Mouse (Mus musculus) cerebellum, adult 18-20 months (tissue): ENCODE measurements around the gene Plcd4.

ENCODE experiments used
- DNase-seq, 2 experiments: peaks; one replicate each; pipeline ENCODE4 v3.0.0; 2021

Gene Plcd4

DNA sequence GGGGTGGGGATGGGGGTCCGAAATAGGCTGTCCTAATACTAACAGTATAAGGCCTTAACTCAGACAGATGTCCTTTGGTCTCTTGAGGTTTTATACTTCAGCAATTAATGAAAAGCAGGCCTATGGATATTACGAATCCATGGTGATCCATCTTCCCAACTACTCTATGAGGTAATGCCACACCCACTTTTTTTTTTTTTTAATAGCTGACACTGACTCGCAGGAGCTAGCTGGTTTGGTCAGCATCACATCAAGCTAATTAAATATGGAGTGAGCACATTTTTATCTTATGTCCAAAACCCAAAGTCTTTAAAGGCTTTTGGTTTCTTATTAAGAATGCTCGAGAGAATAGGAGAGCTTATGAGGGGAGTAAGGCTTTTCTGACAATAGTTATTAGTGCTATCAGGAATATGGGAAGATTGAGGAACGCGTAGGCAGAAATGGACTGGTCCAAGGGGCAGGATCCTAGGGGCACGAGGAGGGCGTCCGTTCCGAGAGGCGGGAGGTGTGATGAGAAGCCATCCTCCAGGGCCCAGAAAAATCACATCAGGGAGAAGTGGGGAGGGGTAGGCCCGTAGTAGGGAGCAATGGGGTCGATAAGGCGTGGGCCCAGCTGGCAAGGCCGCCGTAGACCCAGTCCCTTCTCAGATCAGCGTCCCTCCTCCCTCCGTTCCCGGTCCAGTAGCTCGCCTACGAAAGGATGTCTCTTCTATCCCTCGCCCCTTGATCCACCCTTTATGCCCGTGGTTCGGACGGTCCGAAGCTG lies 58.0 kb downstream of the Plcd4 start:
- no peak for DNase-seq

DNA sequence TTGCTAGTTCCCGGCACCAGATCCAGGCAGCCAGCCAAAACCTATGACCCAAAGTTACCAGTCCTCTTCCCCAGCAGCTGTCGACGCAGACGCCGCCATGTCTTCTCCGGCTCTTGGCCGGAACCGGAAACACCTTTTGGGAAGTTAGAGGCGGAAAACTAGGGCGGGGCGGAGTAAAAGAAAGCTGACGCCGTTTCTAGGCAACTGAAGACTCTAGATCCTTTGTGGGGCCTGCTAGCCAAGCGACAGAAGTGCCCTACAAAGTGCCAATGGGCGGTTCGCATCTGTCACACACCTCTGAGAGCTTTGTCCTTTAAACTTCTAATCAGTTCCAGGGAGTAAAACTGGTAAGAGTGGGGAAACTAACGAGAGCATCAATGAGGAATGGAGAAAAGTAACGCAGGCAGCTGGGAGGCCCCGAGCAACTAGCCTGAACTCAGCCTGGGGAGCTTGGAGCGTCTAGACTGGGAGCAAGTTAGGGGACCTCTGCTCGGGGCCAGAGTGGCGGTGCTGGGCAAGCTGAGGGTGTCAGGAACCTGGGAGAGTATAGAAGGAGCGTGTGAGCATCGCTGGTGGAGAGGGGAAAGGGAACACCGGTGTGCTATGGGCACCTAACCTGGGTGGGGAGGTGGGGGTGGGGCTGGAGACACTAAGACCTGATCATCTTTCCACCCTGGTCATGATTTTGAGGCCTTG lies 58.7 kb downstream of the Plcd4 start, which contains the start of the genes Rnf25 and Stk36:
Rnf25 (minus strand) TSS at position 131 of the 696 bp plus-strand sequence.
Stk36 (plus strand) TSS at position 179 of the 696 bp plus-strand sequence.
- DNase-seq: peak; percentile 83 to 90
